Mouse (Mus musculus): ENCODE data around the gene Olfr1090.

Gene Olfr1090

GRCm38 (mm10) chr2:86758893-86759292 lies at the start of gene Olfr1090:
TSS of gene Olfr1090 (minus strand) at chr2:86758993.
- no peak for DNase-seq (ENCODE audit: low spot score in 2 of 2)

DNA sequence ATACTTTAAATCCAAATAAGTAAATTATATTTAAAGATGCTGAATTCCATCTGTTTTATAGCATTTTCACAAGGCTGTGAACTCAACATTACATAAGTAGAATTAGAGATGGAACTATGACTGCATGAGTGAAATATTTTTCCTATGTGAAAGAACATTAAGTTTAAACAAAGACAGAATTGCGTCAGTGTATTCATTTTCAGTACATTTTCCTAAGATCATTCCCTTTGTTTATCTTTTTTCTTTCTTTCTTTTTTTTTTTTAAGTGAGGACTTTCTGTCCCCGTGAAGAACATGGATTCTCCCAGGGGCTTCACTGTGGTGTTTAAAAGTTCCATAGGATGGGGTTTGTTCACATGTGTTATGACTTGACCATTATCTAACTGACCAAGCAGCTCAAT lies 23.4 kb upstream of the Olfr1090 start, which contains the start of gene Olfr1093:
TSS of gene Olfr1093 (plus strand) at position 301 of the 400 bp plus-strand sequence.
- no peak for DNase-seq (ENCODE audit: low spot score in 2 of 2)

- no peak for DNase-seq (ENCODE audit: low spot score in 2 of 2)
Measured at GRCm38 (mm10) chr2:86761050-86761449, 2.3 kb upstream of the Olfr1090 start.

- no peak for DNase-seq (ENCODE audit: low spot score in 2 of 2)
Measured at GRCm38 (mm10) chr2:86733601-86734000, 25.2 kb downstream of the Olfr1090 start, which contains the start of gene Olfr1089. TSS of gene Olfr1089 (minus strand) at chr2:86733701.
